Mouse (Mus musculus): ENCODE measurements around the gene Epb41.

DNA sequence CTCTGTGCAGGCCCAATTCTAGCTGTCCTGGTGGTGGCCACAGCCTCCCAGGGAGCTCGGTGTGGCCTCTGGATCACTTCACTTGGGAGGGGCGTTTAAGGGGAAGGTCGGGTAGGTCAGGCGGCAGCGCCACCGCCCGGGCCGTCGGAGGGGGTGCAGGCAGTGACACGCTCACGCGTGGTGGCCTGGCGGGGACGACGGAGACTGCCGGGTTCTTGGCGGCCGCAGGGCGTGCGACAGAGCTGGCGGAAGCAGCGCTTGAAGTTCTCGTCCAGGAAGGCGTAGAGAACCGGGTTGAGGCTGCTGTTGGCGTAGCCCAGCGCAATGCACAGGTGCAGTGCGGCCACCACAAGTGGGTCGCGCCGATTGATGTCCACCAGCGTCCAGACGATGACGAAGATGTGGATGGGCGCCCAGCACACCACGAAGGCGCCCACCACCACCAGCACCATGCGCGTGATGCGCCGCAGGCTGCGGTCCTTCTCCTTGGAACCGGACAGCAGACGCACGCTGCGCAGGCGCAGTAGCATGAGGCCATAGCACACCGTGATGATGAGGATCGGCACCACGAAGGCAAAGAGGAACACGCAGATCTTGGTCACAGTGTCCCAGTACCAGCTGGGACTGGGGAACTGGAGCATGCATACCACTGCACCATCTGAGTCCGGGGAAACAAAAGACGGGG lies 38.4 kb upstream of the Epb41 start:
- TF ChIP-seq POLR2A (IDR thresholded peaks at IDR 0.05; ENCODE audit: borderline replicate concordance, low read depth, low read length) (no peak), CTCF (IDR thresholded peaks at IDR 0.05; ENCODE audit: low read depth, low read length) (no peak)
